Mouse (Mus musculus): Measurements from ENCODE around the gene Ctc1.

GRCm38 (mm10) chr11:69005193-69005592 lies 10.5 kb upstream of the Ctc1 start:
- TF ChIP-seq CTCF (IDR thresholded peaks at IDR 0.05; ENCODE audit: low read depth) = no peak
- no peak for TF ChIP-seq EP300 (IDR thresholded peaks at IDR 0.05; ENCODE audit: low read depth)

All from heart, postnatal 0 days (tissue).